Mouse (Mus musculus) CD4-positive, CD25-positive, alpha-beta regulatory T cell, adult 4 months (primary cell): ENCODE results near the gene St3gal2. TPM values are rescaled to one million over a fixed set of nuclear protein-coding genes. Genes with fewer than 3 reads are reported as not detected.
"Not testable (repeated sequence)": the region's sequence is repeated elsewhere in the genome, so short reads cannot be mapped to it uniquely, and the experiment has no call there.

Experiments used
- ATAC-seq: one replicate; pipeline ENCODE4 v1.8.0; 2017
- polyA plus RNA-seq, 2 experiments: library from polyadenylated mRNA; unstranded; fragments of 100-300 nt; shearing (Covaris generic); gene quantifications; one replicate each; pipeline ENCODE4 v1.2.1; 2017

Gene St3gal2
- polyA plus RNA-seq, 2 experiments from 2014 or later, result 7.5 to 12.4 TPM

GRCm38 (mm10) chr8:110911576-110912570 is 7.8 kb upstream of the St3gal2 start:
- ATAC-seq, result no peak

GRCm38 (mm10) chr8:110917415-110917814 is 2.3 kb upstream of the St3gal2 start:
- ATAC-seq, result no peak

- ATAC-seq, result no peak
Measured at GRCm38 (mm10) chr8:110918027-110918426, 1.7 kb upstream of the St3gal2 start.

- no peak for ATAC-seq
Measured at GRCm38 (mm10) chr8:110918460-110918859, 1.3 kb upstream of the St3gal2 start.

GRCm38 (mm10) chr8:110920032-110920772 is 480 bp downstream of the St3gal2 start:
- peak; percentile 53 for ATAC-seq

- no peak for ATAC-seq
Measured at GRCm38 (mm10) chr8:110920773-110921277, 1.1 kb downstream of the St3gal2 start.

- ATAC-seq, result no peak
Measured at GRCm38 (mm10) chr8:110921492-110922230, 1.9 kb downstream of the St3gal2 start.

GRCm38 (mm10) chr8:110925691-110926140 is 6.0 kb downstream of the St3gal2 start:
- peak; percentile 14 for ATAC-seq

GRCm38 (mm10) chr8:110926690-110927089 is 7.0 kb downstream of the St3gal2 start:
- ATAC-seq, result no peak

DNA sequence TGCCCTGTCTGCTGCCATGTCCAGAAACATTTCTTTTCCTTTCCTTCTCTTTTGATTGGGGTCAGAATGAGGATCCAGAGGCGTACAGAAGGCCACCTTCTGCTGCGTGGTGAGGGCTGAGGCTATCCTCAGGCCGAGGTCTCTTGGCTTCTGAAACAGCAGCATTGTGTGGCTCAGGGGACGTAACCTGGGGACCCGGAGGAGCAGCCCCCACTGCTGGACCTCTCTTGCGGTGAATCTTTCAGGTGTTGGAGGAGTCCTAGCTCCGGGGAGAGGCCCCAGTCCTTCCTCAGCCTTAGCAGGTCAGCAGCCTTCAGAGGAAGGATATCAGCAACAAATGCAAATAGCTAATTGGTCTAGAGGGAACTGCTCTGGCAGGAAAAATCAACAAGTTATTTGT is 8.7 kb downstream of the St3gal2 start:
- ATAC-seq, result no peak

DNA sequence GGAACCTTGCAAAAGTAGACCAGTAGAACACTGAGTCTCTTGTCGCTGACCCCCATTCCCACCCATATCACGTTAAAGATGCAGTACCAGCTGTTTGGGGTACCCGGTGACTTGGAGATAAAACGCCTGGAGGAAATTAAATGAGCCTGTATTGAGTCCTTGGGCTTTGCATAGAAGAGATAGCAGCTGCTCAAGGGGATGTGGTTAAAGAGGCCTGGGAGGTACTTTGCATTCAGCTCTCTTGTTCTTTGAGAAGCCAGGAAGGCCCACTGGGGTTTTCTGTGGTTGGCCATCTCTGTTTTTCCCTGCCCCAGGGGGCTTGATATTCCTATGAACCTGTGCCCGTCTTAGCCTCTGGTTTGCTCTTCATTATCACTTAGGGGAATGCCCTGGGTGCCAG is 9.3 kb downstream of the St3gal2 start:
- ATAC-seq, result peak; percentile 93

- ATAC-seq, result not testable (repeated sequence)
Measured at GRCm38 (mm10) chr8:110929672-110930071, 9.9 kb downstream of the St3gal2 start.

DNA sequence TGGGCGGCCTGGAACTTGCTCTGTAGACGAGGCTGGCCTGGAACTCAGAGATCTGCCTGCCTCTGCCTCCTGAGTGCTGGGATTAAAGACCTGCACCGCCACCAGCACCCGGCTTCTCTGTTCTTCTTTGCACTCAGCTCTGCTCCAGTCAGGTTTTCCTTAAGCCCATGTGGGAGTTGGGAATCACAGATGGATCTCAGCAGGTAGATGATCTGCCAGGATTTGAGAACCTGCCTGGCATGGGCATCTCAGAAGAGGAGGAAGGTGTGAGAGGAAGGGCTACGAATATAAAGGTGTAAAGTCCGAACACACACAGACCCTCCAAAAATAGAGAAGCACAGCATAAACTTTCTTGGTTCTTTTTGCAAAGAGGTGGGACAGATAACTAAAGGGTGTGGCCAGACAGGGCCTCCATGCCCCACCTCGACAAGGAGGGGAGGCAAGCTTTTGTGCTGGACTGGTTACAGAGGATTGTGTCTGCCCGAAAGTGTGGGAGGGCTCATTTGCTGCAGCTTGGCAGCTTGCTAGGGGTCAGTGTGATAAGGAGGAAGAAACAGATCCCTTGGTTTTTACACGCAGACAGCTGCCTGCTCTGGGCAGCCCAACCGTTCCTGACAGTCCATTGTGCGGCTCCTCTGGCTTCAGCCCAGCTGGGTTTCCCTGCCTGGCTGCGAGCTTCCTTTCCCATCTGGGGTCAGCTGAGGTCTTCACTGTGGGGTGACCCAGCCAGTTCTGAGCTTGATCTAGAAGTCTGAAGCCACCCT is 11.6 kb downstream of the St3gal2 start:
- no peak for ATAC-seq

GRCm38 (mm10) chr8:110932444-110932843 is 12.7 kb downstream of the St3gal2 start:
- no peak for ATAC-seq

DNA sequence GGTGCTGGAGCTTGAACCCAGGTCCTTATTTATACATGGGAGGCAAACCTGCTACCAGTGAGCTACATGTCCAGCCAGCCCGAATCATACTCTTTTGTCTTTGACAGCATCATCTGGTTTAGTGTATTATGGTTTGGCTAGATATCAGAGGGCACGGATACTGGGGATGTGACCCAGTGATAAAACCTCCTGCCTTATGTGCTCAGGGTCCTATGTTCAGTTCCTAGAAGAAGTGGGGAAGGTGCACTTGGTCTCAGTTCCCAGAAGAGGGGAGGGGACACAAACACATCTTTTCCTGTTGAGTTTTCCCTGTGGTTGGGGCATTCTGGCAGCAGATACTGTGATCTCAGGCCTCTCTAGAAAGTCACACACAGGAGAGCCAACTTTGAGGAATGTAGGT is 13.6 kb downstream of the St3gal2 start:
- ATAC-seq, result no peak

DNA sequence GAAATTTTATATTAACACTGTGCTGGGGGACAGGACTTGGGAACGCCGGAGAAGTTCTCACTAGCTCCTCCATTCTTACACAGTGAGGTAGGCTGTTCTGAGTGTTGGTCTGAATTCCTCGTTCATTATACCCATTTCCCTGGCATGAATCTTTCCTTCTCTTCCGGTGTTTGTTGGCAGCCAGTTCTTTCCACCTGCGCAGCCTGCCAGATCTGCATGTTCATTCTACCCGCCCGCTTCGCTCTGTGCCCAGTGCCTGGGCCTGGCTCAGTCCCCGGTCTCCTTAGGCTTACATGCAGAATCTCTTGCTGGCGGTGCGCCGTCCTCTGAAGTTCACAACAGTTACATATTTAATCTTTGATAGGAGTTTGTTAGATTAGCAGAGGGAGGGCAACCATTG is 16.5 kb downstream of the St3gal2 start:
- no peak for ATAC-seq

DNA sequence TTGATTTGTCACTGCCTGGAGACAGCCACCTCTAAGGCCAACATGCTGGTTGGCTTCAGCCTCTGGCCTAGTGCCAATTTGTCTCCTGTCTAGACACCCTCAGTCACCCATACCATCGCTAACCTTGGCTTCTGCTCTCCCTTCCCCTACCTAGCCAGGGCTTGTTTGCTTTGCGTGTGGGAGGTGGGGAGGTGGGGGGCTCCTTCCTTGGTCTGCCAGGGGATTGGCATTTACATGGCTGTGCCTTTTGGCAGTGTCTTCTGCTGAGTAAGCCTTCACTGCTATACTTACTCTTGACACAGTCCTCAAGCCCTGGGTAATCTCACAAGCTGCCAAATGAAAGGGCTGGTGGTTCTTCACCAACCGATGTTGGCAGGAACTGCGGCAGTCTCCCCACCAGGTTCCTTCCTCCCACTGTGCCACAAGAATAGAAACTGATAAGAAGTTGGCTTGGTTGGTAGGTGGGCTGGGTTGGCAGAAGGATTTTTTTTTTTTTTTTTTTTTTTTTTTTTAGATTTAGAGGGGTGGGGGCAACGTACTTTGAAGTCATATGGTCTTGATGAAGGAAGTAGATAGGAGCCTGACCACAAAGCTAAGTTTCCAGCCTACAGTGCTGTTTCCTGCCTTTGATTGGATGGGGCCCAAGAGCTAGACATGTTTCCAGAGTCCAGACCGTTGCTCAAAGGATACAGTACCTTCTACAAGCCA is 19.3 kb downstream of the St3gal2 start:
- ATAC-seq, result peak; percentile 97

GRCm38 (mm10) chr8:110940682-110941452 is 21.1 kb downstream of the St3gal2 start:
- ATAC-seq, result no peak

DNA sequence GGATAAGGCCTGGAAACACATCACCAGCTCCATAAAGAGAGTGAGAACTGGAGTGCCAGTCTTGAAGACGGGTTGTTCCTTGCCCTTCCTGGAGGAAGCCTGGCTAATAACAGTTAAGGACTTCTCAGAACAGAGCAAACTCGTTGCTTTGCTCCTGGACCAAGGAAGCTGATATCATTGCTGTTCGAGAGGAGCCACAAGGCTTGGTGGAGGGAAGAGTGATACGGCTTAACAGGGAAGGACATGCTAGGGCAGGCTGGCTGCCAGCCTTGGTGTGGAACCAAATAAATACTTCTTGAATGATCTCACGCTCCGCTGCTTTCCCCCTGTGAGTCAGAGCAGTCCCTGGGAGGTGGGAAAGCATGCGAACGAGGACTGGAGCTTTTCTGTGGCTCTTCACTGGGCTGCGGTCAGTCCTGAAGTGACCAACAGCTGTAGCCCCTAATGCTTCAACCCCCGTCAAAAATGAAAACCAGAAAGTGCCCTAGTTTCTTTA is 21.8 kb downstream of the St3gal2 start:
- ATAC-seq, result no peak

DNA sequence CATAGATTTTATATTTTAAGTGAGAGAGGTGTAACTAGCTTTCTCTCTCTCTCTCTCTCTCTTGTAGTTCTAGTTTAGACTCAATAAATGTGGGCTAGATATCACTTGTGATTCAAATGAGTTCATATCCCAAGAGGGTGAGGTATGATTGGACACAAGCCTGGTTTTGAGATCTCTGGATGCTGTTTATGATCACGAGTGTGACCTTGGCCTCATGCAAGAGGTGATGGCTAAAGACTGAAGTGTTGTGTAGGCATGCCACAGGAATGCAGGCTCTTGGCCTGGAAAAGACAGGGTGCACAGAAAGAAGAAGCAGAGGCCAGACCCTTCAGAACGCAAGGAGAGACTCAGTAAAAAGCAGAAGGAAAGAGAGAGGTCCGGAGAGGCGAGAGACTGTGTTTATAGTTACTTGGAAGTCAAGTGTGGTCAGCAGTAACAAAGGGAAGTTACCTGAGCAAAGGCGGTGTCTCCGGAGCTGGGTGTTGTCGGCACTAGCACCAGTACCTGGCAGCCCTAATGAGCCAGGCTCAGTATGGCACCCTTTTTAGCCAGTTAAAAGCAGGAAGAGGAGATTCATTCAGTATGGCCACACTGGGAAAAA is 24.7 kb downstream of the St3gal2 start:
- no peak for ATAC-seq
